Mouse (Mus musculus): Measurements from ENCODE around the gene Pard6b. TPM values are rescaled to one million over a fixed set of nuclear protein-coding genes. Genes with fewer than 3 reads are reported as not detected.
A peak's percentile ranks its signal among the peaks of the same experiment; 100 is the strongest.
"Not testable (repeated sequence)": the region's sequence is repeated elsewhere in the genome, so short reads cannot be mapped to it uniquely, and the experiment has no call there.

Gene Pard6b
- total RNA-seq (2021), result 1 to 10 TPM; 1.7 to 2.6 TPM
- long read RNA-seq, experiment 1, partial matches to known transcripts, result 0 of 5 reads
- long read RNA-seq, experiment 1, other reads (novel, unspliced or antisense), result 2 of 5 reads
- long read RNA-seq, experiment 2, result 0 reads

DNA sequence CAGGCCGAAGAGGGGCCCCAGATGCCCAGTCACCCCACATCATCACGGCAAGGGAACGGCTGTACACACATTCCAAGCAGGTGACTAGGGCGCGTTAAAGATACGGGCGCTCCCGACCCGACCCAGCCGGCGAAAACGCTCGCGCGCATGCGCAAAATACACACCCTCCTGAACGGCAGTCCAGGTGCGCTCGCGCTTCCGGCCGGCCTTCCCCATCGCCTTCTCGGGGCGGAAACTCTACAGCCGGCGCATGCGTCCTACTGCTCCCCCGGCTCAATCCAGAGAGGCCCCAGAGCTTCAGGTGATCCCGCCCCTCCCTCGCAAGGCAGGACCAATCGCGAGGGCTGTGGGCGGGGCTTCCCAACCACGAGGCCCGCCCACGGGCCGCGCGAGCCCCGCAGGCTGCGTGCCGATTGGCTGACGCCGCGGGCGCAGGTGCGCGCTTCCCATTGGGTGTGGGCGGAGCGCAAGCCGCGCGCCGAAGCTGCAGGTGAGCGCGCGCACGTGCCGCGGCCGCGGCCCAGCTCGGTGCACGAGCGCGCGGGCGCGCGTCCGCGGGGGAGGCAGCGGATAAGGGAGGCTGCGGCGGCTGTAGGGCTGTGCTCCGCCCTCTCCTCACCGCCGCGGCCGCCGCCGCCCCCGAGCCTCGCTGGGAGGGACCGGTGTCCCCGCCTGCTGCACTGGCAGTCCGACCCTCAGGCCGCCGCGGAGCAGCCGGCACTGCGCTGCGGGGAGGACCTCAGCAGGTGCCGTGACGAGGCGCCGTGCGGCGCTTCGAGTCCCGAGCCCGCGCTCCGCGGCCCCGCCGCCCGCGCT, at the start of gene Pard6b:
Pard6b (plus strand) TSS at position 574 of the 816 bp plus-strand sequence.
- peak; percentile 88 to 95 for DNase-seq

DNA sequence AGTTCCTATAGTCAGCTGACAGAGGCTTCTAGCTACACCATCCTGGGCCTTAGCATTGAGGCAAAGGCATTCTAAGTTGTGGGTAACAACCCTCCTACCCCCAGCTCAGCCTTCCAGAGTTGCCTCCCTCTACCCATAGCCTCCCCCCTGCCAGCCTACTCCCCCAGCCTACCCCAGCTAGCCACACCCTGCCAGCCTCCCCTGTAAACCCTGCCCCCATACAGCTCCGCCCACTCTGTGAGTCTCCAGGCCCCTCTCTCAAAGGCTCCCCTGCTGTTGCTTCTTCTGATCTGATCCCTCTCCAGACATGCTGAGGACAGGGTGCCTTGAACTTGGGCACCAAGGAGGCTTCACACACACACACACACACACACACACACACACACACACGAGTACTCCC, 49.0 kb upstream of the Pard6b start:
- DNase-seq, result no peak

DNA sequence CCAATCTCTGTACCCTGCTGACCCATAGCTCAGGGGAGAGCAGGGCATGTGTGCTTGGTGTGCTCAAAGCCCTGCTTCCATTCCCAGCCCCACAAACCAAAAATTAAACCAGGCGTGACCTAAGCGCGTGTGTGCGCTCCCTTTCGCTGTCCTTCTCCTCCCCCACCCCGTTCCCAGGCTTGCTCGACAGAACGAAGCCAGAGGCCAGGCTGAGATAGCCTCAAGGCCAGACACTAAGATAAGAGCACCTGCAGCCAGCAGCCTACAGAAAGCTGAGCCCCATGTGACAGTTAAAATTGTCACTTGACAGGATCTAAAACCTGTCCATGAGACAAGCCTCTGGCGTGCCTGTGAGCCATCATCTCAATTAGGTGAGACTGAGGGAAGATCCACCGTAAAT, 46.9 kb upstream of the Pard6b start:
- DNase-seq, result no peak

DNA sequence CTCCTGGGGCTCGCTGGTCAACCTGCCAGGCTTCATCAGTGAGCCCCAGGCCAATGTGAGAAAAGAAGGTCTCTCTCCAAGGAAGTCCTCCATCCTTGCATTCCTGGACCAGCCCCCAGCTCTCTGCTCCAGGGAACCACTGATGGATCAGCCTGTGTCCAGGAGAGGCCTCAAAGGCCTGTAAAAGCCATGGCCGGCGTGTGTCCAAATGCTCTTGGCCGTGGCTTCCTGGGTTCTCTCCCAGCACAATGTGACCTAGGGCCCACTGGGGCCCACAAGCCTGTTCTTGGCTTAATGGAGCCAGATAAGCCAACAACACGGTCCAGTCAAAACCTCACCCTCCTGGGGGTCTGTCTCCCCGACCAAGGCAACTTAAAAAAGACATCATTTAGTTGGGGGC, 44.9 kb upstream of the Pard6b start:
- DNase-seq, result peak in 1 of 2 experiments; percentile 42

DNA sequence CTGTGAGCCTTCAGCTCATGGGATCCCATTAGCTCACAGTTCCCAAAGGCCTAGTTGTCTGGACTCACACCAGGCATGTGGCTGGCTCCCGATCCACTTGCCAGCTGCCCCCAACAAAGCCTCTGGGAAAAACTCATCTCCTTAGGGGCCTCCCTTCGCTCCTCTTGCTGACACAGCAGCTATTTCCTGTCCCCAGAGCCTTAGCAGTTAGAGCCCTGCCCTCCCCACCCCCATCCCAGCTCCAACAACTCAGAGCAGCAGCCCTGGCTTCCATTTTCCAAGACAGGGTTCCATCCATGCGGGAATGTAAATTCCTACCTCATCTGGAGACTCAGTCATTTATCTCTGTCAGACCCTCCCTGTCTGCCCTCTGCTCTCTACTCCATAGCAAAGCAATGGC, 43.7 kb upstream of the Pard6b start:
- no peak for DNase-seq

DNA sequence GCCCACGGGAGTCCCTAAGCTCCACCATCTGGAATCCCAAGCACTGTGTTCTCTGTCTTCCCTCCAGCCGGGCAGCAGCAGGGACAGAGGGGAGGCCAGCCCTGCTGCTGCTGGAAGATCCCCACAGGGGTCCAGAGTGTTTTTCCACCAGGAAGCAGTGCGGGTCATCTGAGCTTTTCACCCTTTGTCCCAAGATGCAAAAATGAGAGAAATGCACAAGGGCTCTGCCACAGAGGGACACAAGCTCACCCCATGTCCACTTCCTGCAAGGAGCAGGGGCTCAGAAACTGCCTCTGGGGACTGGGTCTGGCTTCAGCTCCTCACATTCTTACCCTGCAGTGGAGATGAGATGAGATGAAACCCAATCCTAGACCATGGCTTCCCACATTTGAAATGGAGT, 40.1 kb upstream of the Pard6b start:
- no peak for DNase-seq

DNA sequence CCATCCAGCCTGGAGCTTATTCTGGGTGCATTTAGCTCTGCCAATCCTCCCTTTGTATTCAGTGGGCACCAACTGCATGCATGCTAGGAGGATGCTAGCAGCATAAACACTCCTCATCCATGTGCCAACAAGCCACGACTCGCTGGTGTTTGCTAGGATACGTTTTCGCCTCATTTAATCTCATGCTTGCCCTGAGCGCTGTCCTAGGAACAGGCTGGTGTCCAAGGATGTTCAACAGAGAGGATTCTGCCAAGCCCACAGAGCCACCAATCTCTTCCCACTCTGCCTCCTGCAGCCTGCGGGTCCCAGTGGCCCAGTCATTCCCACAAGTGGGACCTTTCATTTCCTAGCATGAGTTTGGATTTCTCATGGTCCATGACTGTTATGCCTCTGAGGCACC, 38.8 kb upstream of the Pard6b start:
- no peak for DNase-seq

DNA sequence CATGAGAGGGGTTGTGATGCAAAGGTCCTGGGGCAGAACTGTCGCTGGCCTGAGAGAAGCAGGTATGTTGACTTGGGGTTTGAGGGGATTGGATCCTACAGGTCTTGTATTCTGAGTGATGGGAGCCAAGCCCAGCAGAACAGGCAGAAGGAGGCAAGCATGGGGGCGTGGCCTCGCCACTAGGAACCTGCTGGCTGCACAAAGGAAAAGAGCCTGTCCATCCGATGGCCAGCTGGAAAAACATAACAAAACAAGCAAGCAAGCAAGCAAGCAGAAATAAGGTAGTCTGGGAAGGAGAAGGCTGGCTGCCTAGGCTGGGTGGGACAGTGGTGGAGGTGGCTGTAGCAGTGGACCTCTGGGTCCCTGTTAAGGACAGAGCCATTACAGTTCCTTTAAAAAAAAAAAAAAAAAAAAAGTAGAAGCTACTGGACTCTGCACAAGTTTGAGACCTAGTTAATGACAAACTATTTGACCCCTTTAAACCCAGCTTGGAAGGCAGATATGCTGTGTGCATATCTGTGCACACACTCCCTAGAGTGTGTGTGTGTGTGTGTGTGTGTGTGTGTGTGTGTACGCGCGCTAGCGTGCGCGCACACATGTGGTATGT, 36.0 kb upstream of the Pard6b start:
- no peak for DNase-seq

DNA sequence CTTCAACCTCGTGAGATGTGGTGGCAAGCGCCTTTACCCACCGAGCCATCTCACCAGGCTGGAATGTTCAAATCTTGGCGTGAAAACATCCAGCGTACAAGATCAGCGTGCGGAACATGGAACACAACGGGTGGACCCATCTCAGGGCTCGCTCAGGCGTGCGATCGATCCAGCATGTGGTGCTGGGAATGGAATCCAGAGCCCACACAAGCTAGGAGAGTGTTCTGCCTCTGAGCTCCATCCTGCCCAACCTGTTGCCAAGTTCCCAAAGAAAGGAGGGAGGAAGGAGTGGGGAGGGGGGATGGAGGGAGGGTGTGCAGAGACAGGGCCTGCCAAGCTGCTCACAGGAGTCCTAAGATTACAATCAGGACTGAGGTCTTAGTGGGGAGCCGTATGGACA, 35.4 kb upstream of the Pard6b start:
- no peak for DNase-seq

DNA sequence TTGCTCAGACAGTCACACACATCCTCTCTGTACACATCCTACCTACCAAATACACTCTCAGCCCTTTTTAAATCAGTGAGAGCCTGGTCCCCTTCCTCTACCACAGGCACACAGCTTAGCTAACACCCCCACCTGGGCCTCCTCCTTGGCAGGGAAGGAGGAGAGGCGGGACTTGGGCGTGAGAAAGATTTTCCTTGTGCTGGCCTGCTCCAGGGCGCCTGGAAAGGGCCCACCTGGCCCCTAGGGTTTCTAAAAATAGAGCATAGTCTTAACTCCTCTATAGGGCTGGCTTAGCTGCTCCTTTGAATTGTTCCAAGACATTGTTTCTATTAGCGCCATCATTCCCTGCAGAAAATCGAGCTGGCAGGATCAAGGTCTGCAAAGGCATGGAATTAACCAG, 35.0 kb upstream of the Pard6b start:
- DNase-seq, result peak in 1 of 2 experiments; percentile 24

DNA sequence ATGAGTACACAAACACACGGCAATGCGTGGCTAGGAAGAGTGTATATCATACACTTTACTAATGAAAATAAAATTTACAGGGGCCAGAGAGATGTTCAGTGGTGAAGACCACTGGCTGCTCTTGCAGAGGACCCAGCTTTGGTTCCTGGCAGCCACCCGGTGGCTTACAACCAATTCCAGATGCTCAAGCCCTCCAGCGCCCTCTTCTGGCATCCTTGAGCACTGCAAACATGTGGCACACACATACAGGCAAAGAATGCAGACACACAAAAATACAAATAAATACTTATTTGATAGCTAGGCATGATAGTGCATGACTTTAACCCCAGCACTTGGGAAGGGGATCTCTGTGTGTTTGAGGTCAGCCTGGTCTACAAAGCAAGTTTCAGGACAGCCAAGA, 34.3 kb upstream of the Pard6b start:
- DNase-seq, result no peak

DNA sequence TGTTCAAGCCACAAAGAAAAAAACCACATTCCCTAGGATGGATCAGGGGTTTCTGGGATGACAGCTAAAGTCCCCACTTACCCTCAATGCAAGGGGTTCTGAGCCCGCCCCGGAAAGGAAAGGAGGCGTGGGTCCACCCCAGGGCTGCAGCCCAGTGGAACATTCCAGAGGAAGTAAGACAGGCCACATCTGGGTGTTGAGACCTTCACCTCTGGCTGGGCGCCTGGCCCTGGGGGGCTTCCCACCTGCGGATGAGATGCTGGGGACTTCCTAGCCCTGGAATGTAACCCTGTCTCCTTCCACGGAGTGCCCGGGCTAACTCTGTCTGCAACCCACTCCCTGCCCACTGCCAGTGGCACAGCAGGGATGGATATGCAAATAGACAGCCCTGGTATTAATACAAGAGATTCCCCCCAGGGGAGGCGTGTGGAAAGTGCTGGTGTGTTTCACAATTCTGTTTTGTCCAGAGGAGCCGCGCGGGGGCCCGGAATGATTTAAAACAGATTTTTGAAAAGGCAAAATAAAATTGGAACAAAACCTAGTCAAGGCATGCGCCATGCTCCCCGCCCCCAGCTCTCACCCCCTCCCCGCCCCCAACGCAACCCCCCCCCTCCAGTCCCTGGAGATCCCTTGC, 31.7 kb upstream of the Pard6b start:
- peak; percentile 52 to 58 for DNase-seq

DNA sequence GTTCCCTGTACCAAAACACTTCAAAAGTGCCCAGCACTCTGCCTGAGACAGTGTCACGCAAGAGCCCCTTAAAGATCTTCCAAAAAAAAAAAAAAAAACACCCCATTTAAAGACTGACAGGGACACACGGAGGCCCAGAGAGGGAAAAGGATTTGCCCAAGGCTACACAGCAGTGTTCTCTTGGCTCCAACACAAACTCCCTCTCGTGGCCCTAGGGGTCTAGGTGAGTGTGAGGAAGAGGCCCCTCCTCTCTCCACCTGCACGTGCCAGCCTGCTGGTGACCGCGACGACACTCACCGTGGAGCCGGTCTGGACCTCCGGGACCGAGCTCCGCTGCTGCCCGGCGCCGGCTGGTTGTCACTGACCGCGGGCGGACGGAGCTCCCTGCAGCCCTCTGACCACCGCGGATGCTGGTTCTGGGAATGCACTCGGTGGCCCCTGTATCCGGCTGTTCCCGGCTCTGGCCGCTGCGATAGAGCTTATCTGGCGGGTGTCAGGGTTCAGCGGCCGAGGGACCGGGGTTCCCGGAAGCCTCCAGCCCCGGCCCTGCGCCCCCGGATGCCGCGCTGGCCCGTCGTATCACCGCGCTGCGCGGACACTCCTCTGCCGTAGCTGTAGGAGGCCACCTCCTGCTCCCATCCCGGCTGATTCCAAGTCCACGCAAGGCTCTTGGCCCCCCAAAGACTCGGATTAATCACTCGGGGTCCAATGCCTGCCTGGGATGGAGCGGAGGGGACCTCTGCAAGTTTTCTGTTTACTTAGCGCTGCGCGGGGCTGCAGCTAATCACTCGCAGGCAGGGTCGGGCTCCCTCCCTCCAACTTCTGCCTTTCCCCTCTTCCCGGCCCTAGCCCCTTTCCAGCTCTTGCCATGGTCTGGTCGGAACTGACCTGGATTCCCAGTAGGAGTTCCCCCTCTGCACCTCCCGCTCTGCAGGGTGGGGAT, 30.5 kb upstream of the Pard6b start:
- DNase-seq, result peak; percentile 27 to 46

DNA sequence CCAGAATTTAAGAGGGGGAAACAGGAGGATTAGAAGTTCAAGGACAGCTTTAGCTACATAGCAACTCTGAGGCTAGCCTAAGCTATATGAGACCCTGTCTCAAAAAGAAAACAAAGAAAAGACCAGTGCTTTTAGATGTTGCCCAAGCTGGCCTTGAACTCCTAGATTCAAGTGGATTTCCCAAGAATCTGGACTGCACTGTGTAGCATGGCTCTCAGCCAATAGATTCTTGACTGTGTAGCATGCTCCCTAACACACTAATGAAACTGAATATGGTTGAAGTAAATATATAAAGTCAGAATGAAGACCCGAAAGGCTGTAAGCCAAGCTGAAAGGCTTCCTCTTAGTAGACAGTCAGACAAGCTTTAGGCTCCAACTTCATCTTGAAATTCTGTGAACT, 28.6 kb upstream of the Pard6b start:
- no peak for DNase-seq

DNA sequence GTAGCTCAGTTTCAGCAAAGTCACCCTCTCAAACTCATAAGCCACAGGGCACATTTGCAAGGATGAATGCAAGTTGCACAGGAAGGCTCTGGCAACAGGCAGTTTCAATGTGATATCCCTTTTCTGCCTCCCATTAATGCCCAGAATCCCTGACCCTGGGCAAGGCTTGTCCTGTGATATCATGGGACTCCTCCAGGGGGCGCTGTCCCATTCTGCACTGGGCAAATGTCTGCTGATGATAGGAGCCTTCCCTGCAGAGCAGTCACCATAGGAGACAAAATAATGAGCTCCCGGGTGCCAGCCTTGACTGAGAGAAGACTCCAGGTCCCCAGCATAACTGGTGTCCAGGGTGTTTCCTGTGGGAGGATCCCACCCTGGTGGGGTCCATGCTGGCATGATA, 28.1 kb upstream of the Pard6b start:
- DNase-seq, result peak; percentile 18 to 61

DNA sequence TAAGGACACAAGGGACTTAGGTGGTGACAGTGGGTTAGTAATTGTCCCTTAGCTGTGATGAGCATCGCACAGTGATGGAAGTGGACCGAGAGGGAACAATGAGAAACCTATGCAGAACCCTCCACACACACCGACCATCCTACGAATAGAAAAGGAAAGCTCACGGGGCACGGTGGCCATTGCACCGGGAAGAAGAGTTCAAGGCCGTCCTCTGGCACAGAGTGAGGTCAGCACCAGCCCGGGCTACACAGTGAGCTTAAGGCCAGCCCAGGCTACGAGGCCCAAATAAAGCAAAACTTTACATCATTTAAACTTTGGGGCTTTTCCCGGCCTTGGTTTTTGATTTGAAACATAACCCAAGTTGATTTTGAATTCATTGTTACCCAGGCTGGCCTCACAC, 26.7 kb upstream of the Pard6b start:
- no peak for DNase-seq

DNA sequence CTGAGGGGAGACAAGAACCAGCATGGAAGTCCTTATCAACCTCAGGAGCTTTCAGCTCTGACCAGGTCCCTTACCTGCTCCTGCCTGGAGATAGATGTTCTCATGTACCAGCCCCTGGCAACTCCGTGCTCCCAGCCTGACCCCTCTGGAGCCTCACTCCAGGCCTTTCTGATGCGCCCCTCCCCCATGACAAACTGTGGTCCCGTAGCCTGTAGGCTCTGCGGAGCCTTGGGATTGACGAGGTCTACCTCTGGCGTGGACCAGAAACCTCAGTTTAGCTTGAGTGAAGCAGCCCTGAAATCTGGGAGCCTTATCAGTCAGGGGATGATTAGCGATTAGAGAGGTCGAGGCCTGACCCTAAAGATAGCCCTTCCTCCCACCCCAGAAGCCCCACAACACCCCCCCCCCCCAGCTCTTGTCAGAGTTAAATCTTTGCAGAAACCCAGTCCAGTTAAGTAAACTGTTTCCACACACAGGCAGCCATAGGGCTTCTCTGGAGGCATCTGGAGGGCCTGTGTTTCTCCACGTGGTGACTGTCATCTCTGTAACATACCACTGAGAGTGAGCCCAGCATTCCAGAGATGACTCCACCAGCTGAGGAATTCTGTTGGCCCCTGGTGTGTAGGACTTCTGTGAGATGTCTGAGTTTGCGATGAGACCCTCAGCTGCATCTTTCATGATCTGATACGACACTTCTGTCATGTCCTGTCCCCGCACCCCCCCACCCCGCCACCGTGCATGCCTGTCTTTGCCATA, 24.7 kb upstream of the Pard6b start:
- no peak for DNase-seq

DNA sequence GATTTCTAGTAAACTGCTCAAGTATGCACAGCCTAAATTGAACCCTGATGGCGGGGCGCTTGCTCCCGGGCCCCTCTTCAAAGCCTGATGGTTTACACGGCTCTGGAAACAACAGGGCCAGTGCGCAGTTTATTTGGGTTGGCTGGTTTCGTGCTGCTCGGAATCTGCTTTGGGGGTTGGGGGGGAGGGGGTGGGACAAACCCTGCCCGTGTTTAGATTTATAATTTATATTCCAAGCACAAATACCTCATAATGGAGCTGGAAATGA, 24.2 kb upstream of the Pard6b start:
- DNase-seq, result no peak

DNA sequence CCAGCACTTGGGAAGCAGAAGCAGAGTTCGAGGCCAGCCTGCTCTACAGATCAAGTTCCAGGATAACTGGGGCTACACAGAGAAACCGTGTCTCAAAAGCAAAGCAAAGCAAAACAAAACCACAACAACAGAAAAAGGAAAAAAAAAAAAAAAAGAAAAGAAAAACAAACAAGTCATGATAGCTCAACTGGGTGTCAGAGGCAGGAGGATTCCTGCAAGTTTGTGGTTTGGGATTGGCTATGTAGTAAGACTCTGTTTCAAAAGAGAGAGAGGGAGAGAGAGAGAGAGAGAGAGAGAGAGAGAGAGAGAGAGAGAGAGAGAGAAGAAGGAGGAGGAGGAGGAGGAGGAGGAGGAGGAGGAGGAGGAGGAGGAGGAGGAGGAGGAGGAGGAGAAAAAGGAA, 22.9 kb upstream of the Pard6b start:
- DNase-seq, result not testable (repeated sequence)

DNA sequence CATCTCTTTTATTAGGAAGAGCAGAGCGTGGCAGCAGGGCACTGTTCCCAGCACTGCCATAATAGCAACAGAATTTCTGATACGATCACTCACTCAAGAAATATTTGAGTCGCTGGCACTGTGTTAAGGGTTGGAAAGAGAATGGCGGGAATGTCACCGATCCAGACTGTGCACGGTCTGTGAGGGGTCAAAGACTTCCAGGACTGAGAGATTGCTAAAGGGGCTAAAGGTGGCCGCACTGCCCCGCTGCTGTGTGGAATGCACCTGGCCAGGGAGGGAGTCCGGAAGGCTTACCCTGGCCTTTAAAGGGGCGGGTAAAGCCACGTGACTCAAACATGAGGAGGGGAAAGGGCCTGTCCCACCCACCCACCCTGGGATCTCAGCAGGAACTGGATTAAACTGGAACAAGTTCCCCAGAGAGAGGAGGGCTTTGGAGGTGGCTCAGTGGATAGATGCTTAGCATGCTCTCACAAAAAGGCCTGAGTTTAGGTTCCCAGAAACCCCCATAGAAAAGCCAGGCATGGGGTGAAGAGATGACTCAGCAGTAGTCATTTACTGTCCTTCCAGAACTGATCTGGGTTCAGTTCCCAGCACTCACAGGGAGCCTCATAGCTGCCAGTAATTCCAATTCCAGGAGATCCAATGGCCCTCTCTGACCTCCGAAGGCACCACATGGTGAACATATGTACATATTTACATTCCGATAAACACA, 22.2 kb upstream of the Pard6b start:
- DNase-seq, result no peak

DNA sequence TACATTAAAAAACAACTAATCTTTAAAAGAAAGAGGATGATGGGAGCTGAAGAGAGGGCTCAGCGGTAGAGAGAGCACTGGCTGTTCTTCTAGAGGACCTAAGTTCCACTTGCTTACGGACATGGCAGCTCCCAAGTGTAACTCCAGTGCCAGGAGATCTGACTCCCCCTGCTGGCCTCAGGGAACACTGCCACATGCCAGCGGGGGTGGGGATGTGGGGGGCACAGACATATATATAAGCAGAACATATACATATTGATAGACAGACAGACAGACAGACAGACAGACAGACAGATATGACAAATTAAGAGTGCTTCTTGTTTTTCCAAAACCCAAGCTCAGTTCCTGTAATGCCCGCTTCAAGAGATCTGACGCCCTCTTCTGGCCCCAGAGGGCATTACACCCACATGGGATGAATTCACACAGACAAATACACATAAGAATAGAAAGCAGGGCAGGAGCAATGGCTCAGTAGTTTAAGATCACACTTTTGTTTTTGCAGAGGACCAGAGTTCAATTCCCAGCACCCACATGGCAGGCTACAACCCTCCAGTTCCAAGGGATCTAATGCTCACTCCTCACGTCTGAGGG, 21.5 kb upstream of the Pard6b start:
- no peak for DNase-seq
